Mouse (Mus musculus) intestine, embryonic 14.5 days (tissue): ENCODE data around the gene Actb. TPM values are rescaled to one million over a fixed set of nuclear protein-coding genes. Genes with fewer than 3 reads are reported as not detected.
A peak's percentile ranks its signal among the peaks of the same experiment; 100 is the strongest.

ENCODE experiments used
- ATAC-seq: fragments of 200-750 bp; cut with Nextera tagmentation; replicated peaks from 2 replicates; pipeline ENCODE4 v1.8.0; 2017; ENCODE audit warnings: low read depth, moderate number of reproducible peaks, moderate TSS enrichment, moderate library complexity; ENCODE audit not compliant: low FRiP score, low TSS enrichment
- DNase-seq: peaks from one replicate; pipeline ENCODE4 v3.0.0-alpha.2; 2018; ENCODE audit warnings: low spot score
- H3K27ac ChIP-seq: fragments of 300-500 bp; sonication (generic); 2 replicates; pipeline ENCODE4 v1.5.1; 2014; ENCODE audit warnings: low read depth, mild to moderate bottlenecking, control low read depth
- H3K27me3 ChIP-seq: fragments of 300-500 bp; sonication (generic); replicated peaks from 2 replicates; pipeline ENCODE4 v1.6.1; 2014; ENCODE audit warnings: low read length, control low read depth; ENCODE audit not compliant: control insufficient read depth, insufficient read depth
- H3K36me3 ChIP-seq: fragments of 300-500 bp; sonication (generic); 2 replicates; pipeline ENCODE4 v1.6.1; 2014; ENCODE audit warnings: low read length, control low read depth; ENCODE audit not compliant: control insufficient read depth, insufficient read depth
- H3K4me1 ChIP-seq: fragments of 300-500 bp; sonication (generic); replicated peaks from 2 replicates; pipeline ENCODE4 v1.6.1; 2014; ENCODE audit warnings: low read length, control low read depth, mixed read lengths; ENCODE audit not compliant: control insufficient read depth, insufficient read depth
- H3K4me2 ChIP-seq: fragments of 300-500 bp; sonication (generic); 2 replicates; pipeline ENCODE4 v1.6.1; 2014; ENCODE audit warnings: low read length
- H3K4me3 ChIP-seq: fragments of 300-500 bp; sonication (generic); 2 replicates; pipeline ENCODE4 v1.5.1; 2014; ENCODE audit warnings: low read depth, low read length, control low read depth, mixed read lengths
- H3K9ac ChIP-seq: fragments of 300-500 bp; sonication (generic); 2 replicates; pipeline ENCODE4 v1.6.1; 2014; ENCODE audit warnings: mild to moderate bottlenecking, low read length
- H3K9me3 ChIP-seq: fragments of 300-500 bp; sonication (generic); 2 replicates; pipeline ENCODE4 v1.6.1; 2016; ENCODE audit warnings: low read length, control low read depth; ENCODE audit not compliant: control insufficient read depth
- WGBS: fragments of 180-500 bp; shearing (Covaris S2); extraction: QIAGEN DNeasy Blood & Tissue Kit; methylation state at CpG from one replicate; pipeline ENCODE4 v1.1.7; 2014; 5-methylcytosine and 5-hydroxymethylcytosine counted together
- polyA plus RNA-seq: library from polyadenylated mRNA; unstranded; fragments of >200 nt; fragmentation: Nextera tagmentation; extraction: Ambion mirVana; gene quantifications from 2 replicates; pipeline ENCODE4 v1.2.1, GENCODE M21; 2014

Gene Actb
- polyA plus RNA-seq, 1 experiment from 2014 or later: 15,561 TPM

DNA sequence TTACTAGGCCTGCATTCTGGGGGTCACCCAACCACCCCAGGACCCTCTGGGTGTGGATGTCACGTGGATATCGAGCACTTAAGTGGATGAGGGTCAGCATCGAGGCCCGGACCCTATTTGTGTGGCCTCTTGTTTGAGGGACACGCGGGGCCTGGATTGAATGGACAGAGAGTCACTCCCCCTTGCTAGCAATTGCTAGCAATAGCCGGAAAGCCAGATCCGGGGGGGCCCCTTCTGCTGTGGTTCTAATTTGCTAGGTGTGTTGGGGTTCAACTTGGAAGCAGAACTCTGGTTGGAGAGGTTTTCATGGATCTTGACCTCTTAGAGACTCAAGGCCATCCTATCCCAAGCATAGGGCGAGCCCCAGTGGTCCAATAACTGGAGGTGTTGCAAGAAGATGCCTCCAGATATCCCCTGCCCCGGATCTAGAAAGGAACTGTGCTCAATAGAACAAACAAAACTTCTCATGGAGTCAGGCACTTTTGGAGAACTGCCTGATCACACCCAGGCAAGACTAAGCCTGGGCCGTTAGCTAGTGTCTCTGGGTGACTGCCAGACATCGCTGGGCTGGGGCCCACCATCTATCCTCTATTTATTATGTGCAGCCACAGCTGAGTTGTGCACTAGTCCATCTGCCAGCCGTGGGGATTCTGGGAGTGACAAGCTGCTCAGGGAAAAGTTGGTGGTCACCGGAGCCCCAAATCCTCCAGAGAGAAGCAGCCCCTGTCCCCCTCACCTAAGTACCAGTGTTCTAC lies 671 bp upstream of the Actb start:
- H3K4me3 ChIP-seq: peak overlapping the region; percentile 87
- H3K9ac ChIP-seq: peak overlapping the region; percentile 100
- 21% methylated on average over 14 of the region's 14 CpGs for WGBS
- H3K9me3 ChIP-seq: no peaks in the 10 kb centered on the region
- H3K4me2 ChIP-seq: peak overlapping the region; percentile 92
- H3K27ac ChIP-seq: peak overlapping the region; percentile 100
- peaks cover 33% of the 10 kb centered on the region for H3K36me3 ChIP-seq
- no peaks in the 10 kb centered on the region for H3K27me3 ChIP-seq
- peaks cover 47% of the 10 kb centered on the region for H3K4me1 ChIP-seq
- DNase-seq (peak; percentile 85), ATAC-seq (no peak)

DNA sequence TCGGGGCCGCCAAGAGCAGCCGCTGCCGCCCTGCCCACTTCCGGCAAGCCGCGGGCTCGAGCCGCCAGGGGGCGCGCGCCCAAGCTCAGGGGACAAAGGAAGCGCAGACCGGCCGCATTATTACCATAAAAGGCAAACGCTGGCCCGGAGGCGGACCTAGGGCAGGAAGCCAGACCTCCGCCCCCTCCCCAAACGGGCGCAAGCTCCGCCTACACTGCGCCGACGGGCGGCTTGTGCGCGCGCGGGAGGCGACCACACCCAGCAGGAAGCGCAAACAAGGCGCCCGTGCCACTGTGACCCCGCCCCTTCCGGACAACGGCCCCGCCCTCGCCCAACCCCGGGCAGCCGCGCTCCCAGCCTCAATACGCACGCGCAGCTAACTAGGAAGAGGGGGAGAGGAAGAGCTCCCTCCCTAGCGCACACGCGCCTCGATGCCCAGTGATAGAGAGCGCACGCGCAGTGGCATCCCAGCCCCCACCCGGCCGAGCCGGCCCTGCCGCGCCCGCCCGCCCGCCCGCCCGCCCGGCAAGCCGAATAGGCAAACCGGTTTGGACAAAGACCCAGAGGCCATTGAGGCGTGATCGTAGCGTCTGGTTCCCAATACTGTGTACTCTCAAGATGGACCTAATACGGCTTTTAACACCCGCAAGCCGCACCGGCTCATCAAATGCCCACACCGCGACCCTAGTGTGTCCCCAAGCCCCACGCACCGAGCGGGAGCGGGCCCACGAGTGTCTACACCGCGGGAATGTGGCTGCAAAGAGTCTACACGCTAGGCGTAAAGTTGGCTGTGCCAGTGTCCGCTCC lies 626 bp downstream of the Actb start:
- WGBS: under 1% methylated on average over 79 of the region's 84 CpGs
- Histone ChIP-seq H3K4me3 (peak overlapping the region; percentile 87), H3K4me2 (peak overlapping the region; percentile 92), H3K27ac (peak overlapping the region; percentile 100), H3K4me1 (peaks cover 43% of the 10 kb centered on the region), H3K36me3 (peaks cover 46% of the 10 kb centered on the region), H3K27me3 (no peaks in the 10 kb centered on the region), H3K9ac (peak overlapping the region; percentile 100), H3K9me3 (no peaks in the 10 kb centered on the region)
- ATAC-seq: peak; percentile 71
- peak; percentile 100 for DNase-seq

DNA sequence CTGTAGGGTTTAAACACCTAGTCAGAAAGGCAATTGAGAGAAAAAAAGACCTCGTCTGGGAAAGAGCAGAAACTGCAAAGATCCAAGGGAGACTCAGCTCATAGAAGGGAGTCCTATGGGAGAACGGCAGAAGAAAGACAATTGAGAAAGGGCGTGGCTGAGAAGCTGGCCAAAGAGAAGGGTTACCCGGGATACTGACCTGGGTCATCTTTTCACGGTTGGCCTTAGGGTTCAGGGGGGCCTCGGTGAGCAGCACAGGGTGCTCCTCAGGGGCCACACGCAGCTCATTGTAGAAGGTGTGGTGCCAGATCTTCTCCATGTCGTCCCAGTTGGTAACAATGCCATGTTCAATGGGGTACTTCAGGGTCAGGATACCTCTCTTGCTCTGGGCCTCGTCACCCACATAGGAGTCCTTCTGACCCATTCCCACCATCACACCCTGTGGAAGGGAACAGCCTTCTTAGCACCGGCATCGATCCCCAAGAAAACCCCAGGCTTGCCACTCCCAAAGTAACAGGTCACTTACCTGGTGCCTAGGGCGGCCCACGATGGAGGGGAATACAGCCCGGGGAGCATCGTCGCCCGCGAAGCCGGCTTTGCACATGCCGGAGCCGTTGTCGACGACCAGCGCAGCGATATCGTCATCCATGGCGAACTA lies 1.4 kb downstream of the Actb start:
- no peak for DNase-seq
- WGBS: 4% methylated on average over 27 of the region's 27 CpGs
- H3K36me3 ChIP-seq: peaks cover 53% of the 10 kb centered on the region
- H3K4me2 ChIP-seq: peak overlapping the region; percentile 77
- peak overlapping the region; percentile 100 for H3K27ac ChIP-seq
- H3K9me3 ChIP-seq: no peaks in the 10 kb centered on the region
- peak; percentile 0; the same call in 1 of the 2 replicates for ATAC-seq
- peaks cover 40% of the 10 kb centered on the region for H3K4me1 ChIP-seq
- H3K27me3 ChIP-seq: no peaks in the 10 kb centered on the region
- peak overlapping the region; percentile 87 for H3K4me3 ChIP-seq
- H3K9ac ChIP-seq: peak overlapping the region; percentile 100

DNA sequence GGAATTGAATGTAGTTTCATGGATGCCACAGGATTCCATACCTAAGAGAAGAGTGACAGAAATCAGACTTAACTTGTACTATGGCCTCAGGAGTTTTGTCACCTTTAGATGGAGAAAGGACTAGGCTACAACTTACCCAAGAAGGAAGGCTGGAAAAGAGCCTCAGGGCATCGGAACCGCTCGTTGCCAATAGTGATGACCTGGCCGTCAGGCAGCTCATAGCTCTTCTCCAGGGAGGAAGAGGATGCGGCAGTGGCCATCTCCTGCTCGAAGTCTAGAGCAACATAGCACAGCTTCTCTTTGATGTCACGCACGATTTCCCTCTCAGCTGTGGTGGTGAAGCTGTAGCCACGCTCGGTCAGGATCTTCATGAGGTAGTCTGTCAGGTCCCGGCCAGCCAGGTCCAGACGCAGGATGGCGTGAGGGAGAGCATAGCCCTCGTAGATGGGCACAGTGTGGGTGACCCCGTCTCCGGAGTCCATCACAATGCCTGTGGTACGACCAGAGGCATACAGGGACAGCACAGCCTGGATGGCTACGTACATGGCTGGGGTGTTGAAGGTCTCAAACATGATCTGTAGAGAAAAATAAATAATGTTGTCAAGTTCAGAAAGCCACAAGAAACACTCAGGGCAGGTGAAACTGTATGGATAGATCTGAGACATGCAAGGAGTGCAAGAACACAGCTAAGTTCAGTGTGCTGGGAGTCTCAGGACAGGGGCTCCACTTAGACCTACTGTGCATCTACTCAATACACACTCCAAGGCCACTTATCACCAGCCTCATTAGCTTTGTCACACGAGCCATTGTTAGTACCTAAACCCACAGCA lies 2.1 kb downstream of the Actb start:
- peak overlapping the region; percentile 100 for H3K9ac ChIP-seq
- H3K4me2 ChIP-seq: peak overlapping the region; percentile 77
- H3K27ac ChIP-seq: peak overlapping the region; percentile 100
- no peaks in the 10 kb centered on the region for H3K27me3 ChIP-seq
- H3K4me1 ChIP-seq: peaks cover 32% of the 10 kb centered on the region
- 66% methylated on average over 19 of the region's 19 CpGs for WGBS
- H3K36me3 ChIP-seq: peaks cover 60% of the 10 kb centered on the region
- ATAC-seq: no peak
- no peaks in the 10 kb centered on the region for H3K9me3 ChIP-seq
- no peak for DNase-seq
- peak overlapping the region; percentile 87 for H3K4me3 ChIP-seq

DNA sequence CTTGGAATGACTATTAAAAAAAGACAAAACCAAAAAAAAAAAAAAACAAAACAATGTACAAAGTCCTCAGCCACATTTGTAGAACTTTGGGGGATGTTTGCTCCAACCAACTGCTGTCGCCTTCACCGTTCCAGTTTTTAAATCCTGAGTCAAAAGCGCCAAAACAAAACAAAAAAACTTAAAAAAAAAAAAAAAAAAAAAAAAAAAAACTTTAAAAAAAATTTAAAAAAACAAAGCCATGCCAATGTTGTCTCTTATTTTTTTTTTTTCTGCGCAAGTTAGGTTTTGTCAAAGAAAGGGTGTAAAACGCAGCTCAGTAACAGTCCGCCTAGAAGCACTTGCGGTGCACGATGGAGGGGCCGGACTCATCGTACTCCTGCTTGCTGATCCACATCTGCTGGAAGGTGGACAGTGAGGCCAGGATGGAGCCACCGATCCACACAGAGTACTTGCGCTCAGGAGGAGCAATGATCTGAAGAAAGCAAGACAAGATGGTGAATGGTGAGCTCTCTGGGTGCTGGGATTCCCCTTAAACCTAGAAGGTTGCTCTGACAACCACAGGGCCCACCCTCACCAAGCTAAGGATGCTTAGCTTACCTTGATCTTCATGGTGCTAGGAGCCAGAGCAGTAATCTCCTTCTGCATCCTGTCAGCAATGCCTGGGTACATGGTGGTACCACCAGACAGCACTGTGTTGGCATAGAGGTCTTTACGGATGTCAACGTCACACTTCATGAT lies 2.9 kb downstream of the Actb start:
- Histone ChIP-seq H3K36me3 (peaks cover 67% of the 10 kb centered on the region), H3K4me2 (peak overlapping the region; percentile 77)
- no peak for ATAC-seq

DNA sequence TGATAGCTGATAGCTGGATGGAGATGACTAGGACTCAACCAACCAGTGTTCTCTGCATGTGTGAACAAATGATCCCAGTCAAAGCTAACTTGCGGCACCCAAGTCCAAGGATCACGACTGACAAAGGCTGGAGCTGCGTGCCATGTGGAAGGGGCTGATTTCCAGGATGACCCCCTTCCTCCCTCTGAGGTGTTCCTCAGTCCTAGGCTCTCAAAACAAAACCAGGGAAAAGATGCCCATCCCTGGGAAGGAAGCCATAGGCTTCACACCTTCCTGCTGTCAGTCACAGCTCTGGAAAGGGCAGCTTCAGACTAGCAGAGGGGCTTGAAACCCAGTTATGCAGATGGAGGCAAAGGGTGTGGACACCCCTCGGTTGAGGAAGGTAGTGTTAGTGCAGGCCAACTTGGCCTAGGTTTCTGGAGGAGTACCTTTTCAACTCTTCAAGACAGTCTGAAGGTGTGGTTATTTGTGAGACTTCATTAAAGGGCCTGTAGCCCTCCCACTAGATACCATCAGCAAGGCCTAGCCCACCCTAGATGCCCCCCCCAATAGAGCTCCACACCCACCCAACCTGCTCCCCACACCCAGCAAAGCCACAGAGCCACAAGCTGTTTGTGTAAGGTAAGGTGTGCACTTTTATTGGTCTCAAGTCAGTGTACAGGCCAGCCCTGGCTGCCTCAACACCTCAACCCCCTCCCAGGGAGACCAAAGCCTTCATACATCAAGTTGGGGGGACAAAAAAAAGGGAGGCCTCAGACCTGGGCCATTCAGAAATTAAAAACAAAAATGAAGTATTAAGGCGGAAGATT lies 3.8 kb downstream of the Actb start:
- Histone ChIP-seq H3K4me1 (peaks cover 20% of the 10 kb centered on the region), H3K9me3 (no peaks in the 10 kb centered on the region), H3K4me2 (peak overlapping the region; percentile 77), H3K36me3 (peaks cover 71% of the 10 kb centered on the region), H3K9ac (peak overlapping the region; percentile 100), H3K27me3 (no peaks in the 10 kb centered on the region), H3K27ac (peak overlapping the region; percentile 100), H3K4me3 (0 out of 2 replicates have a peak overlapping the region, but pooled peaks have one; percentile 87)
- DNase-seq (peak; percentile 61), ATAC-seq (no peak)
- 49% methylated on average over 5 of the region's 5 CpGs for WGBS

More for the DNA sequence above, 2.9 kb downstream of the Actb start:
- Histone ChIP-seq H3K27ac (peak overlapping the region; percentile 100), H3K27me3 (no peaks in the 10 kb centered on the region), H3K9me3 (no peaks in the 10 kb centered on the region), H3K4me3 (peak overlapping the region; percentile 87), H3K4me1 (peaks cover 29% of the 10 kb centered on the region), H3K9ac (peak overlapping the region; percentile 100)
- 77% methylated on average over 14 of the region's 14 CpGs for WGBS
- DNase-seq: peak; percentile 55

DNA sequence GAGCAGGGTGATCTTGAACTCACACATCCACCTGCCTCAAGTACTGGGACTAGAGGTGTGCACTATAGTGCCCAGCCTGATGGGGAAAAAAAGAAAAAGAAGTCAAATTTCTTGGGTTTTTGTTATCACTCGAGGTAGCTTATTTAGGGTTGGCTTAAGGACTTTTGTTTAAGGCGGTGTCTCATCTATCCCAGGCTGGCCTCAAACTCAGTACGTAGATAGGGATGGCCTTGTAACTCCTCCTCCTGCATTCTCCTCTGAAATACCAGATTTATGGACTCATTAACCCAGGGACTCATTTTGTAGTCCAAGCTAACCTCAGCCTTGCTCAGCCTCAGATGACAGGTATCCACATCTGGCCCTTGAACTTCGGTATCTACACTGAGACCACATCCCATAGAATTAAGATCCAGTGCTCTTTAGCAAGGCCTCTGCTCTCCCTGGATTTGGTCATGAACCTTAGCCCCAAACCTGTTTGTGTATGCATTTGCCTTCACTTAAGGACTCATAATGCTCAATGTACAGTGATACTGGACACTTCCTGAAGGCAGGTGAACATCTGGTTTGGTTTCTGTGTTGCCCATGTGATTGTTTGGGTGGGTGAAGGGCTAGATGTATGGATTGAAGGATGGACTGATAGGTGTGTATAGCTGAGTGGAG lies 4.6 kb downstream of the Actb start:
- Histone ChIP-seq H3K4me1 (peaks cover 13% of the 10 kb centered on the region), H3K36me3 (peaks cover 71% of the 10 kb centered on the region), H3K27me3 (no peaks in the 10 kb centered on the region), H3K4me3 (no peak overlapping the region), H3K27ac (peak overlapping the region; percentile 100), H3K9ac (no peak overlapping the region), H3K4me2 (no peak overlapping the region), H3K9me3 (no peaks in the 10 kb centered on the region)
- 37% methylated on average over 4 of the region's 4 CpGs for WGBS
- ATAC-seq (0 out of 2 replicates have a peak, but pooled peaks have one; percentile 0), DNase-seq (peak; percentile 54)
